Mouse (Mus musculus) liver, embryonic 16.5 days (tissue): ENCODE measurements at regions not wholly inside any gene's neighbourhood (a gene's known extent, or its start where the extent isn't known, plus 50 kb on each side); places are given as distances from the start of the nearest gene placed in this dataset.

Source experiments
- ATAC-seq: fragments of 200-750 bp; cut with Nextera tagmentation; 2 replicates; pipeline ENCODE4 v1.8.0; 2017; ENCODE audit warnings: low read depth, mild to moderate bottlenecking, moderate number of reproducible peaks, moderate library complexity
- H3K27ac ChIP-seq: fragments of 300-500 bp; sonication (generic); 2 replicates; pipeline ENCODE4 v1.5.1; 2014; ENCODE audit warnings: mild to moderate bottlenecking, low read length
- H3K27me3 ChIP-seq: fragments of 300-500 bp; sonication (generic); 2 replicates; pipeline ENCODE4 v1.6.1; 2014; ENCODE audit warnings: low read depth, low read length, mixed read lengths; ENCODE audit not compliant: control insufficient read depth, insufficient read depth
- H3K36me3 ChIP-seq: fragments of 300-500 bp; sonication (generic); 2 replicates; pipeline ENCODE4 v1.6.1; 2014; ENCODE audit warnings: mild to moderate bottlenecking; ENCODE audit not compliant: control insufficient read depth, insufficient read depth
- H3K4me1 ChIP-seq: fragments of 300-500 bp; sonication (generic); 2 replicates; pipeline ENCODE4 v1.6.1; 2014; ENCODE audit warnings: low read depth, low read length, mixed read lengths; ENCODE audit not compliant: control insufficient read depth
- H3K4me2 ChIP-seq: fragments of 300-500 bp; sonication (generic); 2 replicates; pipeline ENCODE4 v1.6.1; 2014; ENCODE audit warnings: low read depth, low read length, mixed read lengths
- H3K4me3 ChIP-seq: fragments of 300-500 bp; sonication (generic); 2 replicates; pipeline ENCODE4 v1.5.1; 2014; ENCODE audit warnings: low read depth, mild to moderate bottlenecking, low read length
- H3K9ac ChIP-seq: fragments of 300-500 bp; sonication (generic); 2 replicates; pipeline ENCODE4 v1.6.1; 2014; ENCODE audit warnings: low read depth, low read length
- H3K9me3 ChIP-seq: fragments of 300-500 bp; sonication (generic); replicated peaks from 2 replicates; pipeline ENCODE4 v1.6.1; 2016; ENCODE audit warnings: low read length; ENCODE audit not compliant: control insufficient read depth
- WGBS: fragments of 180-500 bp; shearing (Covaris S2); extraction: QIAGEN DNeasy Blood & Tissue Kit; methylation state at CpG from one replicate; pipeline ENCODE4 v1.1.7; 2014; ENCODE audit not compliant: insufficient replicate concordance; 5-methylcytosine and 5-hydroxymethylcytosine counted together

- Histone ChIP-seq H3K27ac (no peak overlapping the region), H3K4me2 (no peak overlapping the region), H3K9ac (no peak overlapping the region), H3K4me1 (no peaks in the 10 kb centered on the region), H3K27me3 (no peaks in the 10 kb centered on the region), H3K9me3 (no peaks in the 10 kb centered on the region), H3K4me3 (no peak overlapping the region), H3K36me3 (no peaks in the 10 kb centered on the region)
- no peak for ATAC-seq
- WGBS = 22% methylated on average over 4 of the region's 4 CpGs
Measured at GRCm38 (mm10) chr19:14180244-14180643, 266.9 kb downstream of the Olfr1505 start.

- no peaks in the 10 kb centered on the region for H3K9me3 ChIP-seq
- H3K4me1 ChIP-seq = no peaks in the 10 kb centered on the region
- no peak overlapping the region for H3K27ac ChIP-seq
- ATAC-seq = no peak
- no peak overlapping the region for H3K4me2 ChIP-seq
- H3K9ac ChIP-seq = no peak overlapping the region
- no peaks in the 10 kb centered on the region for H3K27me3 ChIP-seq
- 54% methylated on average over 3 of the region's 3 CpGs for WGBS
- H3K4me3 ChIP-seq = no peak overlapping the region
- no peaks in the 10 kb centered on the region for H3K36me3 ChIP-seq
Measured at GRCm38 (mm10) chr19:14180956-14181355, 267.6 kb downstream of the Olfr1505 start.

GRCm38 (mm10) chr19:14181661-14182415 lies 268.5 kb downstream of the Olfr1505 start:
- no peak overlapping the region for H3K4me2 ChIP-seq
- H3K9me3 ChIP-seq = no peaks in the 10 kb centered on the region
- H3K4me3 ChIP-seq = no peak overlapping the region
- no peak for ATAC-seq
- H3K36me3 ChIP-seq = no peaks in the 10 kb centered on the region
- H3K9ac ChIP-seq = no peak overlapping the region
- H3K27ac ChIP-seq = no peak overlapping the region
- WGBS = 54% methylated on average over 6 of the region's 6 CpGs
- H3K4me1 ChIP-seq = no peaks in the 10 kb centered on the region
- no peaks in the 10 kb centered on the region for H3K27me3 ChIP-seq

GRCm38 (mm10) chr19:14191820-14192219 lies 278.5 kb downstream of the Olfr1505 start:
- no peak overlapping the region for H3K27ac ChIP-seq
- H3K4me3 ChIP-seq = no peak overlapping the region
- H3K9ac ChIP-seq = no peak overlapping the region
- no peak overlapping the region for H3K4me2 ChIP-seq
- no peaks in the 10 kb centered on the region for H3K9me3 ChIP-seq
- no peaks in the 10 kb centered on the region for H3K36me3 ChIP-seq
- WGBS = 69% methylated on average over 3 of the region's 3 CpGs
- H3K27me3 ChIP-seq = no peaks in the 10 kb centered on the region
- no peak for ATAC-seq
- no peaks in the 10 kb centered on the region for H3K4me1 ChIP-seq

- no peak overlapping the region for H3K9ac ChIP-seq
- no peak for ATAC-seq
- no peaks in the 10 kb centered on the region for H3K4me1 ChIP-seq
- H3K4me2 ChIP-seq = no peak overlapping the region
- no peaks in the 10 kb centered on the region for H3K9me3 ChIP-seq
- no peaks in the 10 kb centered on the region for H3K36me3 ChIP-seq
- H3K27me3 ChIP-seq = no peaks in the 10 kb centered on the region
- no peak overlapping the region for H3K4me3 ChIP-seq
- H3K27ac ChIP-seq = no peak overlapping the region
- WGBS = 52% methylated on average over 3 of the region's 3 CpGs
Measured at GRCm38 (mm10) chr19:14197864-14198263, 284.5 kb downstream of the Olfr1505 start.

- Histone ChIP-seq H3K27ac (no peak overlapping the region), H3K27me3 (no peaks in the 10 kb centered on the region), H3K4me3 (no peak overlapping the region), H3K4me2 (no peak overlapping the region), H3K9me3 (no peaks in the 10 kb centered on the region), H3K36me3 (no peaks in the 10 kb centered on the region), H3K9ac (no peak overlapping the region), H3K4me1 (no peaks in the 10 kb centered on the region)
- no peak for ATAC-seq
- 48% methylated on average over 4 of the region's 4 CpGs for WGBS
Measured at GRCm38 (mm10) chr19:14220507-14220909, 307.2 kb downstream of the Olfr1505 start.

- no peaks in the 10 kb centered on the region for H3K36me3 ChIP-seq
- H3K27ac ChIP-seq = no peak overlapping the region
- no peaks in the 10 kb centered on the region for H3K9me3 ChIP-seq
- no peak for ATAC-seq
- H3K4me3 ChIP-seq = no peak overlapping the region
- 32% methylated on average over 6 of the region's 6 CpGs for WGBS
- no peak overlapping the region for H3K4me2 ChIP-seq
- no peaks in the 10 kb centered on the region for H3K4me1 ChIP-seq
- H3K27me3 ChIP-seq = no peaks in the 10 kb centered on the region
- H3K9ac ChIP-seq = no peak overlapping the region
Measured at GRCm38 (mm10) chr19:14225061-14225696, 311.8 kb downstream of the Olfr1505 start.

- H3K4me2 ChIP-seq = no peak overlapping the region
- H3K9me3 ChIP-seq = no peaks in the 10 kb centered on the region
- ATAC-seq = no peak
- 46% methylated on average over 4 of the region's 4 CpGs for WGBS
- no peak overlapping the region for H3K4me3 ChIP-seq
- H3K9ac ChIP-seq = no peak overlapping the region
- no peaks in the 10 kb centered on the region for H3K36me3 ChIP-seq
- H3K27me3 ChIP-seq = no peaks in the 10 kb centered on the region
- H3K4me1 ChIP-seq = no peaks in the 10 kb centered on the region
- H3K27ac ChIP-seq = no peak overlapping the region
Measured at GRCm38 (mm10) chr19:14225787-14226186, 312.5 kb downstream of the Olfr1505 start.

GRCm38 (mm10) chr19:14226521-14226920 lies 313.2 kb downstream of the Olfr1505 start:
- H3K27me3 ChIP-seq = no peaks in the 10 kb centered on the region
- no peaks in the 10 kb centered on the region for H3K36me3 ChIP-seq
- no peak overlapping the region for H3K4me3 ChIP-seq
- no peaks in the 10 kb centered on the region for H3K9me3 ChIP-seq
- no peak overlapping the region for H3K9ac ChIP-seq
- no peak overlapping the region for H3K4me2 ChIP-seq
- no peak for ATAC-seq
- H3K4me1 ChIP-seq = no peaks in the 10 kb centered on the region
- H3K27ac ChIP-seq = no peak overlapping the region
